Mouse (Mus musculus) thymus, adult 18-20 months (tissue): ENCODE results near the gene Slain2.
"Not testable (repeated sequence)": the region's sequence is repeated elsewhere in the genome, so short reads cannot be mapped to it uniquely, and the experiment has no call there.

ENCODE experiments used
- DNase-seq, 2 experiments: peaks; one replicate each; pipeline ENCODE4 v3.0.0; 2022; ENCODE audit warnings: mixed read lengths in 2 of 2

The Slain2 gene

GRCm38 (mm10) chr5:72953996-72954604, 40.0 kb downstream of the Slain2 start:
- DNase-seq: no peak

- no peak for DNase-seq
Observed at GRCm38 (mm10) chr5:72957281-72957680, 43.2 kb downstream of the Slain2 start.

- no peak for DNase-seq
Observed at GRCm38 (mm10) chr5:72960096-72960495, 46.0 kb downstream of the Slain2 start.

GRCm38 (mm10) chr5:72965706-72966105, 51.6 kb downstream of the Slain2 start:
- DNase-seq: no peak

- no peak for DNase-seq
Observed at GRCm38 (mm10) chr5:72972435-72972834, 58.3 kb downstream of the Slain2 start.

GRCm38 (mm10) chr5:72972934-72973333, 58.8 kb downstream of the Slain2 start:
- DNase-seq: no peak

- DNase-seq: no peak
Observed at GRCm38 (mm10) chr5:72974602-72975001, 60.5 kb downstream of the Slain2 start, which contains the start of gene Gm10135. Gm10135 (minus strand) TSS chr5:72974702.

GRCm38 (mm10) chr5:72975996-72976395, 61.9 kb downstream of the Slain2 start:
- no peak for DNase-seq

GRCm38 (mm10) chr5:72976539-72976938, 62.4 kb downstream of the Slain2 start:
- no peak for DNase-seq

GRCm38 (mm10) chr5:72984091-72984490, 70.0 kb downstream of the Slain2 start:
- no peak for DNase-seq

GRCm38 (mm10) chr5:72987786-72988185, 73.7 kb downstream of the Slain2 start:
- no peak for DNase-seq

- no peak for DNase-seq
Observed at GRCm38 (mm10) chr5:72989756-72990155, 75.7 kb downstream of the Slain2 start.

- no peak for DNase-seq
Observed at GRCm38 (mm10) chr5:72992474-72992873, 78.4 kb downstream of the Slain2 start.

- DNase-seq: no peak
Observed at GRCm38 (mm10) chr5:72994424-72994823, 80.3 kb downstream of the Slain2 start.

- DNase-seq: no peak
Observed at GRCm38 (mm10) chr5:72994928-72995327, 80.8 kb downstream of the Slain2 start.

GRCm38 (mm10) chr5:72995379-72995778, 81.3 kb downstream of the Slain2 start:
- DNase-seq: no peak

GRCm38 (mm10) chr5:72998546-72998945, 84.4 kb downstream of the Slain2 start:
- DNase-seq: not testable (repeated sequence)

GRCm38 (mm10) chr5:73004046-73004445, 89.9 kb downstream of the Slain2 start:
- no peak for DNase-seq

GRCm38 (mm10) chr5:73006784-73007581, 92.9 kb downstream of the Slain2 start, which contains the start of gene Slc10a4:
Slc10a4 (plus strand) TSS chr5:73006883.
- DNase-seq: no peak

GRCm38 (mm10) chr5:73007582-73007959, 93.5 kb downstream of the Slain2 start:
- no peak for DNase-seq

- DNase-seq: not testable (repeated sequence)
Observed at GRCm38 (mm10) chr5:73008230-73008629, 94.1 kb downstream of the Slain2 start.

- not testable (repeated sequence) for DNase-seq
Observed at GRCm38 (mm10) chr5:73011806-73012205, 97.7 kb downstream of the Slain2 start.

GRCm38 (mm10) chr5:73012884-73013610, 98.9 kb downstream of the Slain2 start:
- DNase-seq: not testable (repeated sequence)
